Mouse (Mus musculus) bone marrow, adult 2 months (tissue): ENCODE measurements around the gene Pcmt1. TPM values are rescaled to one million over a fixed set of nuclear protein-coding genes. Genes with fewer than 3 reads are reported as not detected.

Experiments used
- H3K27ac ChIP-seq: fragments of 200-500 bp; 2 replicates; pipeline ENCODE4 v1.5.1; 2012; ENCODE audit warnings: low read depth, mild to moderate bottlenecking, control low read depth, inconsistent platforms, low read length; ENCODE audit not compliant: control insufficient read depth, poor library complexity, insufficient read depth
- H3K4me1 ChIP-seq: fragments of 200-500 bp; 2 replicates; pipeline ENCODE4 v1.6.1; 2011; ENCODE audit warnings: low read length; ENCODE audit not compliant: control insufficient read depth, insufficient read depth
- H3K4me3 ChIP-seq: fragments of 200-500 bp; replicated peaks from 2 replicates; pipeline ENCODE3; 2011; ENCODE audit warnings: mild to moderate bottlenecking, low read depth, low read length, control low read depth; ENCODE audit not compliant: control insufficient read depth
- CTCF ChIP-seq: fragments of 200-500 bp; IDR thresholded peaks from 2 replicates; pipeline ENCODE4 v1.5.1; 2011; ENCODE audit warnings: low read length, control low read depth; ENCODE audit not compliant: control insufficient read depth, insufficient read depth
- POLR2A ChIP-seq: fragments of 200-500 bp; IDR thresholded peaks from 2 replicates; pipeline ENCODE4 v1.6.1; 2011; ENCODE audit warnings: low read depth, mild to moderate bottlenecking, control low read depth, low read length, borderline replicate concordance; ENCODE audit not compliant: control insufficient read depth
- WGBS: fragments of 180-500 bp; shearing (Covaris S2); methylation state at CpG from one replicate; pipeline ENCODE4 v1.1.7; 2018; 5-methylcytosine and 5-hydroxymethylcytosine counted together
- polyA plus RNA-seq: library from polyadenylated mRNA; stranded (reverse); fragments of >200 nt; gene quantifications from 2 replicates; pipeline ENCODE4 v1.2.4, GENCODE M21; 2011; ENCODE audit warnings: low replicate concordance; ENCODE audit not compliant: missing spikeins, insufficient read depth, insufficient read length

Pcmt1 gene
- polyA plus RNA-seq, 1 experiment: 71.7 TPM

DNA sequence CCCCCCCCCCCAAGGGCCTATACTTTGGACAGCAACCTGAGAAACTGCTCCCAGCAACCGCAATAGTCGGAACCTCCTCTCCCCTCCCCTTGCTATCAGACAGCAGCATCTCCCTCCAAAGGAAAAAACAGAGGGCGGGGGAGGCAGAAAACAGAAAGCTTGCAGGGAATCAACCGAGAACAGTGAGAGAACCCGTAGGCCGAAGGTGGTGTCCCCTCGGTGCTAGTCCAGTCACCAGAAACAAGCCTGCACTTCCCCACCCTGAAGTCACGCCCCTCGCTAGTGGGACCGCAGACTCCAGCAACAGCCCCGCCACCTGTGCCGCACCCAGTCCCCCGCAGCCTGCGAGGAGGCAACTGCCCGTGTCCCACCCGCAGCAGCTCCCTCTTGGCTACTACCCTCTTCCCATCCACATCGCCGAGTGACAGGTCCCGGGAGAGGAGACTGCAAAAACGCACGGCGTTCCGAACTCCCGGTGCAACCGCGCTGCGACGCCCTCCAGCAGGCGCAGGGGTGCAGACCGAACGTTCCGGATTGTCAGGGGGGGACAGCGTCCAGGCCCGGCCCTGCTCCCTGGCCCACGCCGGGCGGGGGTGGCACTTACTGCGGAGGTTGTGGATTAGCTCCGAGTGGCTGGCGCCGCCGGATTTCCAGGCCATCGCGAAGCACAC lies 18.3 kb downstream of the Pcmt1 start:
- under 1% methylated on average over 44 of the region's 44 CpGs for WGBS
- no peaks in the 10 kb centered on the region; the same call in 1 of the 2 replicates for H3K4me1 ChIP-seq
- peak overlapping the region; percentile 92 for H3K27ac ChIP-seq
- TF ChIP-seq POLR2A: no peak; the same call in 1 of the 2 replicates
- no peak for TF ChIP-seq CTCF
- H3K4me3 ChIP-seq: peak overlapping the region; percentile 99

DNA sequence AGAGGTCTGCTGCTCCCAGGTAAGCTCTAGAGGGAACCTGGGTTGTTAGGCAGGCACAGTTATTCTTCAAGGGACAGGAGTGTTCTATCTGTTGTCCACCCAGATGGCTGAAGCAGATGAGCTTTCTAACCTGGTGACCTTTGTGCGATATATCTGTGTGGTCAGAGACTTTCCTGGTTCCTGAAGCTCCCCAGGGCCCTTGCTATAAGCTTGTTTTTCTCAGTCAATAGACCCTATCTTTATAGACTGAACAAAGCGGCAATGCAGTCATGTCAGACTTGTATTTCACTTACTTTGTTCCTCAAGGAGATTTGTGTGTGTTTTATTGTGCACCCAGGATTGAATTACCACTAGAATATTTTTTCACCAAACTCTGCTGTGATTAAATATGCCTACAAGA lies 29.9 kb downstream of the Pcmt1 start:
- no peak for TF ChIP-seq CTCF
- no peak for TF ChIP-seq POLR2A
- Histone ChIP-seq H3K4me3 (no peak overlapping the region), H3K4me1 (no peaks in the 10 kb centered on the region), H3K27ac (no peak overlapping the region)
- WGBS: 97% methylated on average over 2 of the region's 2 CpGs

DNA sequence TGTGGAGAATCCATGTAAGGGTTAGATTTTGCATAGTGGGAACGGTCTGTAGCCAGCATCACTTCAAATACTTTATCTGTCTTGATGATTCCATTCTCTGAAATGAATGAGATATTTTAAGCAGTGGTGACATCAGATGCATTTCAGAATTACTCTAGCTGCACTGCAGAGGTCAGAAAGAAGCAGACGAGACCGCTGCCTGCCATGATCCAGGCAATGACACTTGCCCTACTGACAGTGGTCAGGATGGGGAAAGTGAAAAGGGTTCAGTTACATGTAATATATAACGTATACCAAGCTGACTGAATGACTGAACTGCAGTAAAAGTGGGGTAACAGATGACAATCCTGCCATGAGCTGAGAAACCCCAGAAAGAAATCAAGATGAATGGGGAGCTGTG lies 31.9 kb downstream of the Pcmt1 start:
- 87% methylated on average over 4 of the region's 4 CpGs for WGBS
- Histone ChIP-seq H3K4me1 (no peaks in the 10 kb centered on the region), H3K27ac (no peak overlapping the region), H3K4me3 (no peak overlapping the region)
- TF ChIP-seq POLR2A: no peak
- no peak for TF ChIP-seq CTCF

DNA sequence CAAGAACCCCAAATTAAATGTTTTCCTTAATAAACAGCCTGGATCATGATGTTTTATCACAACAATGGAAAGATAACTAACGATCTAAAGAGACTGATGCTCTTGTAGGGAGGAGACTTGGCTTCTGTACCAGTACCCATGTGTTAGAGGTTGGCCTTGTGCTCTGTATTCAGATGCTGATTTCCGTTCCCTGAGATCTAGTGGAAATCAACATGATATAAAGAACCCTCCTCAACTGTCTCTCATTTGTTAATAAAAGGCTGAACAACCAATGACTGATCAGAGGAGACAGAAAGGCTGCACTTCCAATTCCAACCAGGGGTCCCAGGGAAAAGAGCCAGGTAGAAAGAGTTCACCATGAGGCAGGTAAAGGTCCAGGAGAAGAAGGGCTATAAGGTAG lies 35.0 kb downstream of the Pcmt1 start:
- Histone ChIP-seq H3K4me3 (no peak overlapping the region), H3K4me1 (no peaks in the 10 kb centered on the region), H3K27ac (no peak overlapping the region)
- TF ChIP-seq POLR2A (no peak), CTCF (no peak)
- 92% methylated on average over 2 of the region's 2 CpGs for WGBS

DNA sequence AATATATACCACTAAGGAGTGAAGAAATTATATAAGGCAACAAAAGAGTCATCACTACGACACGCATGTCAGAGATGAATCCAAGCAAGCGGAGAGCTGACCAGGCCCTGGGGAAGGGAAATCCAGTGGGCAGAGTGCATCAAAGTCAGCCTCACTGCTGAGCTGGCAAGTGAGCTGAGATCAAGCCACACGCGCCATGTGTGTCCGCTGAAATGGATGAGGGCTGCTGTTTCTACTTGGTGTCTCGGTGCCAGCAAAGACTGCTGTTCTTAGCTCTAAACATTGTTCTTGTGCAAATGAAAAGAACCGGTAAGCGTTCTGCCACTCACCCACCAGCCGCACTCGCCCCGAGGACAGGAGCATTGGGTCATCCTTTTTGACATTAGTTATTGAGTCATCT lies 40.6 kb downstream of the Pcmt1 start:
- H3K4me1 ChIP-seq: no peaks in the 10 kb centered on the region; the same call in 1 of the 2 replicates
- TF ChIP-seq CTCF (no peak), POLR2A (no peak)
- WGBS: 95% methylated on average over 12 of the region's 12 CpGs

DNA sequence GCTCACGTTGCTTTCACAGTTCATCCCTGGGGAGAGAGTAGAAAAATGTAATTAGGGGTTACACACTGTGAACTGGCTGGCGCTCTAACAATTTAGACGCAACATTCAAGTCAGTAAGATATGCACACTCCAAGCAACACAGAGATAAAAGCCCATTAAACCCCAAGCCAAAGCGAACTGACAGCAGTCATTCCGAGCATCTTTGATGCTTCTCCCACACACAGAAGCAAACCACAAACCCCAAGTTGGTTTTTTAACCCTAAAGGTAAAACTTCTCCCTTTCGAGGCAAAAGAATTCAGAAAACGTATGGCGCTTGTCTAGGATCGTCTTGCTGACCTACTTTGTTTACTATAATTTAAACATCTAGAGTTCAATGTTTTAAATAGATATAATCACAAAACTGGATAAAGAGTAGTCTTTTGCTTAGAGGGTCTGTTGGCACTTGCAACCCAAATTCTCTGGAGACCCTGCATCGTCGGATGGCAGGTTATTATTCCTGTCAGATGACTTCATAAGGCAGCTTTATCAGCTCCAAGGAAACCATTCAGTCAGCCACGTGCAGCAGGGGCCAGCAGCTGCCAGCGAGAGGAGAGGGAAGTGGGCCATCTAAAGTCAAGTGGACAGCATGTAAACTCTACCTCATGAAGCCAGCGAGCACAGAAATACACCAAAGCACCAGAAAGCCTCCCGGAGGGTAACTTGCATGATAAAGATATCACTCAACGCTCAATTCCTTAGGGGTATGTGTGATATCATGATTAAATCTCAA lies 49.8 kb downstream of the Pcmt1 start:
- TF ChIP-seq CTCF: no peak
- no peak for TF ChIP-seq POLR2A
- H3K4me1 ChIP-seq: no peaks in the 10 kb centered on the region
- WGBS: 81% methylated on average over 16 of the region's 16 CpGs
- no peak overlapping the region for H3K4me3 ChIP-seq
- H3K27ac ChIP-seq: no peak overlapping the region

More for the DNA sequence above, 40.6 kb downstream of the Pcmt1 start:
- no peak overlapping the region for H3K27ac ChIP-seq
- no peak overlapping the region for H3K4me3 ChIP-seq

DNA sequence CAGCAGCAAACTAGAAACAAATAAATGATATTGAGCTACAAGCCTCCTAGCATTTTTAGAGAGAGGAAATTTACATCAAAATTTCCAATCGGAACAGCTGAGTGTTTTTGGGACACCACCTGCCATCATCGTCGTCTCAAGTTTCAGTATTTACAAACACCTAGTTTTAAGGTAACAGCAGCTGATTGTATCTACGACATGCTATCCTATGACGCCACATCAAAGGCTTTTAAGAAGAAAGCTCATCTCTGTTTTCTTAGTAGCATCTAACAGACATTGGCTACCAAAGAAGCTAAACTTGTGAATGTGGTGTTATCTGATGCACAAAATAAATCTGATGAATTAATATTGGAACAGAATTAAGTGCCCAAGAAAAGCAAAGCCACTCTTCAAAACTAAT lies 50.6 kb downstream of the Pcmt1 start:
- WGBS: 91% methylated on average over 5 of the region's 5 CpGs
- H3K27ac ChIP-seq: no peak overlapping the region
- TF ChIP-seq CTCF: no peak
- no peak overlapping the region for H3K4me3 ChIP-seq
- no peaks in the 10 kb centered on the region for H3K4me1 ChIP-seq

DNA sequence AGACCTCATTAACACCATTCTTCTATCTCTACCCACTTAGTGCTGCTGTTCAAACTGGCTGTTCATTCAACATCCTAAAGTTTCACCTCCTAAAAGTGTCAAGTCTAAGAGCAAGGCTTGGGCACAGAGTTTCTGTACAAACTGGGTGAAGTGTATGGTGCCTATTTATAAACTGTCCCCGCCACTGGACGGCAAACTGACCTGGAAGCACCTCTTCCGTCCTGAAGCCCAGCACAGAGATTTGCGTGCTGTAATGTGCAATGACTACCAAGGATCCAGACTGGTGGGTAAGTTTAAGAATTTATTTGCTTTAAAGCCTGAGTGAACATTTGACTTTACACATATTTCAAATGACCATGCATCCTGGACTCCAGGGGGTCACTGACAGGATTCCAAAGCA lies 51.8 kb downstream of the Pcmt1 start:
- H3K27ac ChIP-seq: no peak overlapping the region
- 94% methylated on average over 4 of the region's 4 CpGs for WGBS
- H3K4me3 ChIP-seq: no peak overlapping the region
- no peaks in the 10 kb centered on the region for H3K4me1 ChIP-seq
- TF ChIP-seq POLR2A (no peak), CTCF (no peak)
